Mouse (Mus musculus) lung, embryonic 14.5 days (tissue): ENCODE measurements around the gene Xbp1. TPM values are rescaled to one million over a fixed set of nuclear protein-coding genes. Genes with fewer than 3 reads are reported as not detected.

Experiments used
- ATAC-seq: fragments of 200-750 bp; cut with Nextera tagmentation; 2 replicates; pipeline ENCODE4 v1.8.0; 2017; ENCODE audit warnings: mild to moderate bottlenecking, moderate TSS enrichment, moderate library complexity; ENCODE audit not compliant: insufficient read depth
- DNase-seq: peaks from one replicate; pipeline ENCODE4 v3.0.0-alpha.2; 2015
- H3K27ac ChIP-seq: fragments of 300-500 bp; sonication (generic); 2 replicates; pipeline ENCODE4 v1.5.1; 2014; ENCODE audit warnings: low read depth, mild to moderate bottlenecking, moderate library complexity
- H3K27me3 ChIP-seq: fragments of 300-500 bp; sonication (generic); 2 replicates; pipeline ENCODE4 v1.6.1; 2014; ENCODE audit warnings: low read length, control low read depth; ENCODE audit not compliant: insufficient read depth
- H3K36me3 ChIP-seq: fragments of 300-500 bp; sonication (generic); 2 replicates; pipeline ENCODE4 v1.6.1; 2014; ENCODE audit warnings: control low read depth; ENCODE audit not compliant: insufficient read depth
- H3K4me1 ChIP-seq: fragments of 300-500 bp; sonication (generic); 2 replicates; pipeline ENCODE4 v1.6.1; 2014; ENCODE audit warnings: antibody characterized with exemption, control low read depth; ENCODE audit not compliant: insufficient read depth
- H3K4me2 ChIP-seq: fragments of 300-500 bp; sonication (generic); 2 replicates; pipeline ENCODE4 v1.6.1; 2014; ENCODE audit warnings: mild to moderate bottlenecking
- H3K4me3 ChIP-seq: fragments of 300-500 bp; sonication (generic); 2 replicates; pipeline ENCODE4 v1.5.1; 2014; ENCODE audit warnings: low read depth, low read length
- H3K9ac ChIP-seq: fragments of 300-500 bp; sonication (generic); 2 replicates; pipeline ENCODE4 v1.6.1; 2014
- H3K9me3 ChIP-seq: fragments of 300-500 bp; sonication (generic); 2 replicates; pipeline ENCODE4 v1.6.1; 2016; ENCODE audit warnings: low read depth, low read length, control low read depth
- CTCF ChIP-seq: IDR thresholded peaks from 2 replicates; pipeline ENCODE4 v1.5.1; 2016; ENCODE audit warnings: antibody characterized with exemption, low read depth
- WGBS: fragments of 180-500 bp; shearing (Covaris S2); extraction: QIAGEN DNeasy Blood & Tissue Kit; methylation state at CpG from one replicate; pipeline ENCODE4 v1.1.7; 2014; 5-methylcytosine and 5-hydroxymethylcytosine counted together
- polyA plus RNA-seq: library from polyadenylated mRNA; unstranded; fragments of >200 nt; fragmentation: Nextera tagmentation; extraction: Ambion mirVana; gene quantifications from 2 replicates; pipeline ENCODE4 v1.2.1, GENCODE M21; 2014

Gene Xbp1
- polyA plus RNA-seq, 1 experiment from 2014 or later, result 180 TPM

DNA sequence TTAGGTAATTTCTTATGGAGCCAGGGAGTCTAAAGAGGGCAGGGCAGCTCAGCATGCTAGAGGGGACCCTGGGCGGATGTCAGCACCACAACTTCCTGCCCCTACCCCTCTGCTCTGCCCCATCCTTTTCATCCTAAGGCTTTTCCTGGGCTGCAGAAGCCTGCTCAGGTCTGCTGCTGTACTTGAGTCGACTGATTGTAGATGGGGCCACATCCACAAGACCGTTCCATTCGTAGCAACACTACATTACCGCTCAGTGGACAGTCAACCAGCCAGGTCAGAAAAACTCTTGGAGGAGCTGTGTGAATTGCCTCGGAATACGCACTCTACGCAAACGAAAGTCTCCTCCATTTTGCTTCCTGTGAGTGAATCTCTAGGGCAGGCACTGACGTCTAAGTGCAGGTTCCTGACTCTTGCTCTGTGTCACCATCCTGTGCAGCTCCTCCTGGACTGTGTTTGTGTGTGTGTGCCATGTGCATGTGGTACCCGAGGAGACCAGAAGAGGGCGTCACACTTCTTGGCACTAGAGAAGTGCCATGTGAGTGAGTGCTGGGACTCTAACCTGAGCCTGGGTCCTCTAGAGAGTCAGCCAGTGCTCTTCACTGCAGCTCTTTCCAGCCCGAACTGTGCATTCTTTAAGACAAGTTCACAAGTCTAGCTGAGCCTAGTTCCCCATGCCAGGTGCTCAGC is 23.8 kb upstream of the Xbp1 start:
- no peak for ATAC-seq
- H3K9me3 ChIP-seq, result no peaks in the 10 kb centered on the region
- H3K4me3 ChIP-seq, result no peak overlapping the region
- H3K27ac ChIP-seq, result no peak overlapping the region
- H3K27me3 ChIP-seq, result no peaks in the 10 kb centered on the region
- no peak for DNase-seq
- TF ChIP-seq CTCF, result peak; percentile 25; the same call in 1 of the 2 replicates
- H3K4me1 ChIP-seq, result no peaks in the 10 kb centered on the region; the same call in 1 of the 2 replicates
- no peak overlapping the region for H3K9ac ChIP-seq
- no peaks in the 10 kb centered on the region for H3K36me3 ChIP-seq
- no peak overlapping the region for H3K4me2 ChIP-seq
- WGBS, result 91% methylated on average over 13 of the region's 13 CpGs

DNA sequence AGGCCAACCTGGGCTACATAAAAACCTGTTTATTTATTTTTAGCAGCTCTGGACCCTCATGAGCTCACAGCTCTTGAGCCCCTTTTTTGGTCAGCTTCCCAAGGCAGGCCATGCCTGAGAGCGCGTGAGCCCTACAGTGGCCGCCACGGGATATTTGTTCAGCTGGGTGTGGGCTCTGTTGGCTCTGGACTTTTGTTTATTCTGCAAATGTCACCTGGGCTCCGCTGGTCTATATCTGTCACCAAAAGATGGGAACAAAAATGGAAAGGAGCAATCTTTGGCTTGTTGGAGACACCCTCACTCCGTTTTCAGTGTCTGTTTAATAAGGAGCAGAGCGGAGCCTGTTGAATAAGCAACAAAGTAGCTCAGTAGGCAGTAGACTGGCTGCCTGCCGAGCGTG is 22.0 kb upstream of the Xbp1 start:
- Histone ChIP-seq H3K9me3 (no peaks in the 10 kb centered on the region), H3K36me3 (no peaks in the 10 kb centered on the region), H3K27ac (peak overlapping the region; percentile 19; the same call in 1 of the 2 replicates), H3K4me2 (no peak overlapping the region), H3K27me3 (no peaks in the 10 kb centered on the region), H3K4me3 (no peak overlapping the region), H3K4me1 (no peaks in the 10 kb centered on the region; the same call in 1 of the 2 replicates), H3K9ac (no peak overlapping the region)
- ATAC-seq, result peak; percentile 58; the same call in 1 of the 2 replicates
- WGBS, result 55% methylated on average over 9 of the region's 9 CpGs
- no peak for TF ChIP-seq CTCF
- DNase-seq, result peak; percentile 39

DNA sequence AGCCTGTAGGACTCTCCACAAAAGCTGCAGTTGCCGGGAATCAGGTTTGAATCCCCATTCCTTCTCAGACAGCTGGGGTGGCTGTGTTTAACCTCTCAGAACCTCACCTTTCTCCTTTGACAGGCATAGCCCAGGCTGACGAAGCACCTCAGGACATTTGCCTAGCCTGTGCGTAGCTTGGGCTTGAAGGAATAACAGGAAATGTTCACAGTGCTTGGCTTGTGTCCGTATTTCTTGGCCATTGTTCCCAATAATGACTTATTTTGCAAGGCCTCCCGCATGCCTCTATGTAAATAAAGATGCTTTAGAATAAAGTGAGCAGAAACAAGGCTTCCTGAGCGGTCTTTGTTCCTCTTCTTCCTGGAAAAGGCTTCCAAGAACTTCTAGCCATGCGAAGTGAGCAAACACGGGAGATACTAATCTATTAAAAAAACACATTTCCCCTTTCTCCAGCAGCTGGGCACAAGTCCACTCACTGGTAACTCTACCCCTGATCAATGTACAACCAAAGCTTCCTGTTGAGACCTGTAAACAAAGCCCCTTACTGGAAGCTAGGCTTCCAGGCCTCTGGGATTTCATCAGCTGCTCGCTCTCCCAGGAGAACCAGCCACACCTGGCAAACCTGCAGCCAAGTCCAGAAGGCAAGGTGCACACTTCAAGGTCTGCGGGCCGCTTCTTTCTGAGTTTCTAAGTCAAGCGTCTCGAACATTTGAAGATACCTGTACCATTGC is 21.4 kb upstream of the Xbp1 start:
- no peak overlapping the region for H3K9ac ChIP-seq
- no peaks in the 10 kb centered on the region for H3K36me3 ChIP-seq
- H3K4me3 ChIP-seq, result no peak overlapping the region
- no peaks in the 10 kb centered on the region; the same call in 1 of the 2 replicates for H3K4me1 ChIP-seq
- ATAC-seq (no peak), DNase-seq (peak; percentile 37)
- H3K4me2 ChIP-seq, result no peak overlapping the region
- TF ChIP-seq CTCF, result no peak
- no peaks in the 10 kb centered on the region for H3K27me3 ChIP-seq
- peak overlapping the region; percentile 19; the same call in 1 of the 2 replicates for H3K27ac ChIP-seq
- no peaks in the 10 kb centered on the region for H3K9me3 ChIP-seq
- whole genome bisulfite sequencing, result 61% methylated on average over 13 of the region's 13 CpGs

DNA sequence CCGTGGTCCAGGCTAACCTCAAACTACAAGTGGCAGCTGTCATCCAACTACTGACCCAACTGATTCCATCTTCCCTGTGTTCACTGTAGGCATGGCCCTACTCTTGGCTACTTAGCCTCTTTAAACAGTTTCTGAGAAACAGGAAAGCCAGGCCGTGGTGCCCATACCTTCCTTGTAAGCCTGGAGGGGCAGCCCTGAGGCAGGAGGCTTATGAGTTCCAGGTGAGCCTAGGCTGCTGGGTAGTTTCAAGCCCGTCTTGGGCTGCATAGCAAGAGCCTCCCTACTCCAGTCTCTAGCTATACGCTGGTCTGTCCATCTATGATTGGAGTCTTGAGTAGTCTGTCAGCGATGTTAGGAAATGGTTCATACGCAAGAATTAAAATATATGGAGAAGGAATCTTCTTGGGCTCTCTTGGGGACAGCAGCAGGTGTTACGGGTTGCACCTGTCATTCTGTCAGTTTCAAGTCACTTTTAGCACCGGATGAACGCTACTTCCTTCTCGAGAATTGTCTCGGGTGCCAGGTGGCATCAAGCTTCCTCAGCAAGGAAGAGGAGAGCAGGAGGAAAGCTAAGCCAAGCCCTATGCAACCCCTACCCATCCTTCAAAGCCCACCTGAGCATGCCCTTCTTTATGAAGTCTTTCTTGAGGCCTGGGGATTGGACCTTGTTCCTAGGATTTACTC is 20.4 kb upstream of the Xbp1 start:
- Histone ChIP-seq H3K4me3 (no peak overlapping the region), H3K36me3 (no peaks in the 10 kb centered on the region), H3K27ac (no peak overlapping the region), H3K9me3 (no peaks in the 10 kb centered on the region), H3K4me2 (no peak overlapping the region), H3K9ac (no peak overlapping the region), H3K4me1 (no peaks in the 10 kb centered on the region; the same call in 1 of the 2 replicates), H3K27me3 (no peaks in the 10 kb centered on the region)
- ATAC-seq (no peak), DNase-seq (no peak)
- 71% methylated on average over 11 of the region's 11 CpGs for WGBS
- no peak for TF ChIP-seq CTCF

DNA sequence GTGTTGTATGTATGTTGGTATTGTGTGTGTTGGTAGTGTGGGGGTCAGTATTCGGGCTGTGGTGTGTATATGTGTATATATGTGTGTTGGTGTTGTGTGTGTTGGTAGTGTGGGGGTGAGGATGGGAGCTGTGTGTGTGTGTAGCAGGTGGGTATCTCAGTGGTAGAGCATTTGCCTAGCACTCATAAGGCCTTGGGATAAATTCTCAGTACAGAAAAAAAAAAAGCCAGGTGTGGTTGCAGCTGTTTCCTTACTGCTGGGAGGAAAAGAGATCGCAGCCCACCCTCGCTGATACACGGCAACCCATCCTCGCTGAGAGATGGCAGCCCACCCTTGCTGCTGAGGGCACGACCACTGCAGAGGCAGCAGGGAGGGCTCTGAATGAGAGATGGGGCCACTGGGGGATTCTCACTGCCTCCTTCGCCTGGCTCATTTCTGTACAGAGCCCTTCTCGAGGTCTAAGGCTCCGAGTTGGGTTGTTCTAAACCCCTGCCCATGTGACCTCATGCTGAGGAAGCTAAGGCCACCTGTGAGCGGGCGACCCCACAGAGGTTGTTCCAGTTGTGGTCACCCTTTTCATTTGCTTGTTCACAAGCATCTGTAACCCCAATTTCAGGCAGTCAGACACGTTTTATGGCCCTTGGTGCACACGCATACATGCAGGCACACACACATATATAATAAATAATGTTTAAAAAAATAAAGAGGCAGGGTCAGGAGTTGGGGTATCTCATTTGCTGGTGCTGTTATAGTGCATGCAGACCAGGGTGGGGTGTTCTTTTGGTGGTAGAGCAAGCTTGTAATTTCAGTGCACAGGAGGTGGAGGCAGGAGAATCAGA is 19.3 kb upstream of the Xbp1 start:
- Histone ChIP-seq H3K27ac (no peak overlapping the region), H3K27me3 (no peaks in the 10 kb centered on the region), H3K4me1 (peaks cover 2% of the 10 kb centered on the region; the same call in 1 of the 2 replicates), H3K4me3 (no peak overlapping the region), H3K36me3 (no peaks in the 10 kb centered on the region), H3K9me3 (no peaks in the 10 kb centered on the region), H3K4me2 (no peak overlapping the region), H3K9ac (no peak overlapping the region)
- DNase-seq (no peak), ATAC-seq (no peak)
- no peak for TF ChIP-seq CTCF
- WGBS, result 74% methylated on average over 13 of the region's 13 CpGs

DNA sequence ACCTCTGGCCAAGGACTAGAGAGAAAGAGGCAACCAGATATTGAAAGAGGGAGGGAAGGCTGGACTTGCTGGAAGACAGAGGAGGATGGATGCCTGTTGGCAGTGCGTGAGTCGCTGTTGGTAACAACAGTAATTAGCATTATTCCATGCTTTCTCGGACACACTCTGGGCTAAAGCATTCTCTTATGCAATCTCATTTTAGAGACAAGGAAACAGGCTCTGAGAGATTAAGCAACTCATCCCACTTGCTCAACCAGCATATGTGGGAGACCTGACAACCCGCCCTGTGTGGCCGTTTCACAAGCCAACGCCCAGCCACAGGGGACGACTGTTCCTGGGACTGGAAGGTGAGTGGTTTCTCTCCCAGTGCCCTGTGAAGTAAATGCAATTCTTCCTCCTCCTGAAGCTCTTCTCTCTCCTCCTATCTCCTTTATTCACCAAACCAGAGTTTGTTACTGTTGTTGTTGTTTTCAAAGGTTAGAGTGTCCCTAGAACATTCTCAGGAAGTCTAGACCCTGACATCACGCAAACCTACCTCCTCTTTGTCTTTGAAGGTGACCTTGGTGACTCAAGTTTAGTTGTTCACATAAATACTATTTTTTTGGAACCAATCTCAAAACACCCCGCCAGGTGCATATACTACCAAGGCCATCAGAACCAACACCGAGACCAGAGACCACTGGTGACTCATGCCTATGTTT is 18.0 kb upstream of the Xbp1 start:
- TF ChIP-seq CTCF, result no peak
- Histone ChIP-seq H3K9me3 (no peaks in the 10 kb centered on the region), H3K4me2 (no peak overlapping the region), H3K4me3 (no peak overlapping the region), H3K9ac (no peak overlapping the region), H3K36me3 (no peaks in the 10 kb centered on the region), H3K27me3 (no peaks in the 10 kb centered on the region), H3K27ac (no peak overlapping the region), H3K4me1 (peaks cover 3% of the 10 kb centered on the region; the same call in 1 of the 2 replicates)
- WGBS, result 79% methylated on average over 10 of the region's 10 CpGs
- no peak for ATAC-seq
- DNase-seq, result no peak
